Mouse (Mus musculus): ENCODE measurements at regions not wholly inside any gene's neighbourhood (a gene's known extent, or its start where the extent isn't known, plus 50 kb on each side); places are given as distances from the start of the nearest gene placed in this dataset.
A peak's percentile ranks its signal among the peaks of the same experiment; 100 is the strongest.

DNA sequence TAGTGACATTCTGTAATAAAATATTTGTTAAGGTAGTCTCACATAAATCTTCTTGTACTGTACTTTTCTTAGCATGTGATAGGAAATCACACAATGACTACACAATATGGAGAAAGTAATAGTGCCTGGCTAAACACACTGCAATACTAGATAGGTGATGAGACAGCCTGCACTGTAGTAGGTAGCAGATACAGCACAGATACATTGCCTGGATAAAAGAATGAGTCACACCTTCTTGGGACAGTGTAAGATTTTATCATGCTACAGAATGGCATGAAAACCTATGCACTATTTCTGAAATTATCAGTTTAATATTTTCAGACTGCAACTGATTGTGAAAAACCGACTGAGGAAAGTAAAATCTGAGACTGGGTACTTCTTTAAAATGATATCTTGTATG lies 1855.2 kb upstream of the Lrrc6 start:
- no peak overlapping the region for H3K4me2 ChIP-seq (ENCODE audit: low read depth, low read length)
- H3K36me3 ChIP-seq (ENCODE audit: control insufficient read depth, insufficient read depth, low read length) = no peaks in the 10 kb centered on the region
- no peak overlapping the region for H3K9ac ChIP-seq (ENCODE audit: low read length)
- H3K27me3 ChIP-seq (ENCODE audit: control insufficient read depth, insufficient read depth, low read length) = no peaks in the 10 kb centered on the region
- no peak overlapping the region for H3K27ac ChIP-seq (ENCODE audit: low read length)
- no peak for ATAC-seq (ENCODE audit: insufficient read depth, low FRiP score)
- H3K9me3 ChIP-seq (replicated peaks; ENCODE audit: control insufficient read depth, low read length) = no peaks in the 10 kb centered on the region
- H3K4me3 ChIP-seq (replicated peaks; ENCODE audit: low read length) = no peak overlapping the region
- peaks cover 3% of the 10 kb centered on the region; the same call in 1 of the 2 replicates for H3K4me1 ChIP-seq (ENCODE audit: control insufficient read depth, insufficient read depth, low read length)
- 80% methylated on average over 1 of the region's 1 CpGs for WGBS

DNA sequence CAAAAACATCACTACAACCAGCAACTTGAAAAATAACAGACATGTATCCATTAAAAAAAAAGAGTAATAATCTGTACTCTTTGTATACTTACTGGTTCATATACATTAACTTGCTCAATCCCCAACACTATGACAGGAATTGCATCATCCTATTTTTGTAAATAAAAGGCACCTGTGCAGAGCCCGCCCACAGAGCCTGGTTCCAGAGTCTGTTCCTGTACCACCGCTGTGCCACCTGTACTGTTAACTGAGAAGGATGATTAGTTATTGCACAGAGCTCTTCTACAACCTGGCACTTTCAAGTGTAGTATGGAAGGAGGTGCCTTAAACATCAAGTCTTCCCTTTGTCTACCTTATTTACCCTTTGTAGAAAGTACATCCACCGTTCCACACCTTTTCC lies 1843.9 kb upstream of the Lrrc6 start:
- Histone ChIP-seq H3K4me3 (replicated peaks; ENCODE audit: low read length) (no peak overlapping the region), H3K9me3 (replicated peaks; ENCODE audit: control insufficient read depth, low read length) (no peaks in the 10 kb centered on the region), H3K27me3 (ENCODE audit: control insufficient read depth, insufficient read depth, low read length) (no peaks in the 10 kb centered on the region), H3K9ac (ENCODE audit: low read length) (no peak overlapping the region), H3K4me1 (ENCODE audit: control insufficient read depth, insufficient read depth, low read length) (no peaks in the 10 kb centered on the region), H3K4me2 (ENCODE audit: low read depth, low read length) (no peak overlapping the region), H3K27ac (ENCODE audit: low read length) (no peak overlapping the region), H3K36me3 (ENCODE audit: control insufficient read depth, insufficient read depth, low read length) (no peaks in the 10 kb centered on the region)
- 76% methylated on average over 3 of the region's 3 CpGs for WGBS
- ATAC-seq (ENCODE audit: insufficient read depth, low FRiP score) = no peak

DNA sequence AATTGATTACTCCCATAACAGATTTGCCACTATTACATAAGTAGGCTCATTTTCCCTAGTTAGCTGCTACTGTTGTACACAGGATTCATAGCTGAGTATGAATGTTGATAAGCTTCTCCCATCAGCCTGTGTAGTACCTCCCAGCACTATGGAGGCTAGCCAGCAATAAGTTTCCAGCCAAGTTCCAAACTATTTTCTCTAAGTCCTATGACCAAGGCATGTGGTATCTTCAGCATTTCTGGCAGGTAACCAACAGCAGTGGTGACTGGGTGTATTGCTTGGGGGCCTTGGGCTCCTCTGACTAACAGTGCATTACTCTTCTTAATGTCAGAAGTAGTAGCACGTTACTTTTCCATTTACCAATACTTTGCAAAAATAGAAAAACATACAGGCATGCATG lies 1841.8 kb upstream of the Lrrc6 start:
- 80% methylated on average over 1 of the region's 1 CpGs for WGBS
- Histone ChIP-seq H3K9me3 (replicated peaks; ENCODE audit: control insufficient read depth, low read length) (no peaks in the 10 kb centered on the region), H3K27me3 (ENCODE audit: control insufficient read depth, insufficient read depth, low read length) (no peaks in the 10 kb centered on the region), H3K4me2 (ENCODE audit: low read depth, low read length) (no peak overlapping the region), H3K4me1 (ENCODE audit: control insufficient read depth, insufficient read depth, low read length) (no peaks in the 10 kb centered on the region), H3K9ac (ENCODE audit: low read length) (no peak overlapping the region), H3K4me3 (replicated peaks; ENCODE audit: low read length) (no peak overlapping the region), H3K36me3 (ENCODE audit: control insufficient read depth, insufficient read depth, low read length) (no peaks in the 10 kb centered on the region), H3K27ac (ENCODE audit: low read length) (no peak overlapping the region)
- ATAC-seq (ENCODE audit: insufficient read depth, low FRiP score) = no peak

DNA sequence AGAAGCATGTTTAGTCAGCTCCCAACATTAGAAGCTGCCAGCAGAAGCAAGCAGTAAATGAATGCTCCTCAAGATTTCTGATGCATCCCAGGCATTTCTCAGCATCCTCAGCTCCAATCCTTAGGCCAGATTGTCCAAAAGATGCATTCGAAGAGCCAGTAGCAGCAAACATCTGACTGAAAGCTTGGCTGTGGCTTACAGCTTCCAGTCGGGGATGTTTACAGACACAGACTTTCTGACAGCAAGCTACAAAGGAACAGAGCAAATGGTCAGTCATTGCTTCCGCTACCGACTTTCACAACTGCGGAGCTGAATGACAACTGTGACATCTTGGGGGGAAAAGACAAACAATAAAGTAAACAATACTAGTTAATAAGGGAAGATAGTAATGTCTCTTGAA lies 1840.3 kb upstream of the Lrrc6 start:
- no peaks in the 10 kb centered on the region for H3K27me3 ChIP-seq (ENCODE audit: control insufficient read depth, insufficient read depth, low read length)
- no peaks in the 10 kb centered on the region for H3K9me3 ChIP-seq (replicated peaks; ENCODE audit: control insufficient read depth, low read length)
- no peaks in the 10 kb centered on the region for H3K36me3 ChIP-seq (ENCODE audit: control insufficient read depth, insufficient read depth, low read length)
- H3K4me2 ChIP-seq (ENCODE audit: low read depth, low read length) = no peak overlapping the region
- no peak for ATAC-seq (ENCODE audit: insufficient read depth, low FRiP score)
- WGBS = 46% methylated on average over 5 of the region's 5 CpGs
- no peaks in the 10 kb centered on the region for H3K4me1 ChIP-seq (ENCODE audit: control insufficient read depth, insufficient read depth, low read length)
- H3K9ac ChIP-seq (ENCODE audit: low read length) = no peak overlapping the region
- H3K4me3 ChIP-seq (replicated peaks; ENCODE audit: low read length) = no peak overlapping the region
- no peak overlapping the region for H3K27ac ChIP-seq (ENCODE audit: low read length)

DNA sequence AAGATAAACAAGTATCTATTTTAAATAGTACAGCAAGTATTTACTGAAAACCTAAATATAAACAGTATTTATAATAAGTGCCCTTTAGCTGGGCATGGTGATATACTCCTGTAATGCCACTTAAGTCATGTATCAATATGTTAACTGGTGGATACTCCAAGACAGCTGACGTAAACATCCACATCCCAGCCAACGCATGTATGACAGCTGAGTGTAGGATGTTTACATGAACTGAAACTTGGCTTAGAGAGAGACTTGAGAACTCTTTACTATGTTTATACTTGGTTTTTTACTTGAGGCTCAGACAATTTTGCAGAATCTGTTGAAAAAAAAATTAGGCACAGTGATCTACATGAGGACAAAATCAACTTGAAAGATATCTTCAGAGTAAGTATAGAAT lies 1836.6 kb upstream of the Lrrc6 start:
- Histone ChIP-seq H3K4me3 (replicated peaks; ENCODE audit: low read length) (no peak overlapping the region), H3K9ac (ENCODE audit: low read length) (no peak overlapping the region), H3K27ac (ENCODE audit: low read length) (no peak overlapping the region), H3K4me1 (ENCODE audit: control insufficient read depth, insufficient read depth, low read length) (no peaks in the 10 kb centered on the region), H3K9me3 (replicated peaks; ENCODE audit: control insufficient read depth, low read length) (no peaks in the 10 kb centered on the region), H3K4me2 (ENCODE audit: low read depth, low read length) (no peak overlapping the region), H3K36me3 (ENCODE audit: control insufficient read depth, insufficient read depth, low read length) (no peaks in the 10 kb centered on the region), H3K27me3 (ENCODE audit: control insufficient read depth, insufficient read depth, low read length) (no peaks in the 10 kb centered on the region)
- WGBS = 37% methylated on average over 2 of the region's 2 CpGs
- ATAC-seq (ENCODE audit: insufficient read depth, low FRiP score) = 0 out of 2 replicates have a peak, but pooled peaks have one; percentile 37

DNA sequence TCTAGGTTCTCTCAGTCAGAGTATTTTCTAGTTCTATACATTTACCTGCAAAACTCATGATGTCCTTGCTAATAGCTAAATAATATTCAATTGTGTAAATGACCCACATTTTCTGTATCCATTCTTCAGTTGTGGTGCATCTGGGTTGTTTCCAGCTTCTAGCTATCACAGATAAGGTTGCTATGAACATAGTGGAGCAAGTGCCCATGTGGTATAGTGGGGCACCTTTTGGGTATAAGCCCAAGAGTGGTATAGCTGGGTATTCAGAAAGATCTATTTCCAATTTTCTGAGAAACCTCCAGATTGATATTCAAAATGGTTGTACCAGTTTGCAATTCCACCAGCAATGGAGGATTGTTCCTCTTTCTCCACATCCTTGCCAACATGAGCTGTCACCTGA lies 1835.1 kb upstream of the Lrrc6 start:
- Histone ChIP-seq H3K4me3 (replicated peaks; ENCODE audit: low read length) (no peak overlapping the region), H3K9ac (ENCODE audit: low read length) (no peak overlapping the region), H3K4me1 (ENCODE audit: control insufficient read depth, insufficient read depth, low read length) (no peaks in the 10 kb centered on the region), H3K9me3 (replicated peaks; ENCODE audit: control insufficient read depth, low read length) (no peaks in the 10 kb centered on the region), H3K27me3 (ENCODE audit: control insufficient read depth, insufficient read depth, low read length) (no peaks in the 10 kb centered on the region), H3K4me2 (ENCODE audit: low read depth, low read length) (no peak overlapping the region), H3K36me3 (ENCODE audit: control insufficient read depth, insufficient read depth, low read length) (no peaks in the 10 kb centered on the region), H3K27ac (ENCODE audit: low read length) (no peak overlapping the region)
- no peak for ATAC-seq (ENCODE audit: insufficient read depth, low FRiP score)

DNA sequence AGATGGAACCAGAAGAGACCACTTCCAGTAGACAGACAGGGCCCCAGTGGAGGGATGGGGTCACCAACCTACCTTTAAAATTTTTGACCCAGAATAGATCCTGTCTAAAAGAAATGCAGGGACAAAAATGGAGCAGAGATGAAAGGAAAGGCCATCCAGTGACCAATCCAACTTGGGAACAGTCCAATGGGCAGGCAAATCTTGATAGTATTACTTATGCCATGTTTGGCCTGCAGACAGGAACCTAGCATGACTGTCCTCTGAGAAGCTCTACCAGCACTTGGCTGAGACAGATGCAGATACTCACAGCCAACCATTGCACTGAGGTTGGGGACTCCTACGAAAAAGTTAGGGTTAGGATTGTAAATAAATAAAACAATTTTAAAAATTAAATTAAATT lies 1815.4 kb upstream of the Lrrc6 start:
- H3K27me3 ChIP-seq (ENCODE audit: control insufficient read depth, insufficient read depth, low read length) = no peaks in the 10 kb centered on the region
- no peak overlapping the region for H3K4me2 ChIP-seq (ENCODE audit: low read depth, low read length)
- WGBS = 83% methylated on average over 1 of the region's 1 CpGs
- H3K9ac ChIP-seq (ENCODE audit: low read length) = no peak overlapping the region
- no peak overlapping the region for H3K4me3 ChIP-seq (replicated peaks; ENCODE audit: low read length)
- ATAC-seq (ENCODE audit: insufficient read depth, low FRiP score) = no peak
- no peaks in the 10 kb centered on the region for H3K9me3 ChIP-seq (replicated peaks; ENCODE audit: control insufficient read depth, low read length)
- no peaks in the 10 kb centered on the region for H3K36me3 ChIP-seq (ENCODE audit: control insufficient read depth, insufficient read depth, low read length)
- H3K4me1 ChIP-seq (ENCODE audit: control insufficient read depth, insufficient read depth, low read length) = no peaks in the 10 kb centered on the region
- H3K27ac ChIP-seq (ENCODE audit: low read length) = no peak overlapping the region

MicroRNA genes in the stretch of these regions (microRNA counts, 519-probe panel; counts per million panel counts)
- microRNA mmu-miR-30b (3,592 counts per million, percentile 83 among the panel's probes with 10 or more counts), microRNA mmu-miR-30d (3,297 counts per million, percentile 76 among the panel's probes with 10 or more counts)

Small RNA genes in the stretch of these regions (microRNA-seq; reads per million reads assigned to microRNA genes)
- gene Mir30b (154 reads per million, percentile 59 among the genes with 10 or more reads in this experiment), gene Mir30d (5,459 reads per million, percentile 92 among the genes with 10 or more reads in this experiment)
